Mouse (Mus musculus) hindbrain, embryonic 15.5 days (tissue): ENCODE measurements around the gene Klk12. TPM values are rescaled to one million over a fixed set of nuclear protein-coding genes. Genes with fewer than 3 reads are reported as not detected.

ENCODE experiments used
- ATAC-seq: fragments of 200-750 bp; cut with Nextera tagmentation; 2 replicates; pipeline ENCODE4 v1.8.0; 2017; ENCODE audit warnings: low read depth, moderate number of reproducible peaks, moderate TSS enrichment; ENCODE audit not compliant: low FRiP score
- H3K27ac ChIP-seq: fragments of 300-500 bp; sonication (generic); replicated peaks from 2 replicates; pipeline ENCODE4 v1.5.1; 2015; ENCODE audit warnings: mild to moderate bottlenecking, inconsistent platforms
- H3K27me3 ChIP-seq: fragments of 300-500 bp; sonication (generic); 2 replicates; pipeline ENCODE4 v1.6.1; 2015; ENCODE audit warnings: control low read depth, inconsistent platforms
- H3K36me3 ChIP-seq: fragments of 300-500 bp; sonication (generic); 2 replicates; pipeline ENCODE4 v1.6.1; 2015; ENCODE audit warnings: control low read depth, inconsistent platforms
- H3K4me1 ChIP-seq: fragments of 300-500 bp; sonication (generic); replicated peaks from 2 replicates; pipeline ENCODE4 v1.6.1; 2015; ENCODE audit warnings: control low read depth, inconsistent platforms
- H3K4me2 ChIP-seq: fragments of 300-500 bp; sonication (generic); 2 replicates; pipeline ENCODE4 v1.6.1; 2015; ENCODE audit warnings: moderate library complexity, mild to moderate bottlenecking, inconsistent platforms
- H3K4me3 ChIP-seq: fragments of 300-500 bp; sonication (generic); 2 replicates; pipeline ENCODE4 v1.5.1; 2015; ENCODE audit warnings: mild to moderate bottlenecking, inconsistent platforms
- H3K9ac ChIP-seq: fragments of 300-500 bp; sonication (generic); 2 replicates; pipeline ENCODE4 v1.6.1; 2015; ENCODE audit warnings: inconsistent platforms
- H3K9me3 ChIP-seq: fragments of 300-500 bp; sonication (generic); 2 replicates; pipeline ENCODE4 v1.6.1; 2016; ENCODE audit warnings: control low read depth, inconsistent platforms
- WGBS: fragments of 180-500 bp; shearing (Covaris S2); methylation state at CpG from one replicate; pipeline ENCODE4 v1.1.7; 2015; 5-methylcytosine and 5-hydroxymethylcytosine counted together
- polyA plus RNA-seq: library from polyadenylated mRNA; unstranded; fragments of >200 nt; fragmentation: Nextera tagmentation; extraction: Ambion mirVana; gene quantifications from 2 replicates; pipeline ENCODE4 v1.2.1, GENCODE M21; 2015

The Klk12 gene
- 0.14 TPM in 1 of 2 replicates, not detected in the other for polyA plus RNA-seq

- Histone ChIP-seq H3K4me1 (no peaks in the 10 kb centered on the region), H3K4me3 (no peak within 1 kb of the TSS), H3K36me3 (no peaks in the 10 kb centered on the region), H3K9ac (no peak within 1 kb of the TSS), H3K27ac (no peak within 1 kb of the TSS), H3K9me3 (no peaks in the 10 kb centered on the region), H3K27me3 (no peaks in the 10 kb centered on the region), H3K4me2 (no peak within 1 kb of the TSS)
- ATAC-seq = no peak
- WGBS = 84% methylated on average over 4 of the region's 4 CpGs
These were observed at the start of gene Klk12 for GRCm38 (mm10) chr7:43768597-43768996. Gene Klk12 (plus strand): TSS chr7:43768897.

- no peak for ATAC-seq
- Histone ChIP-seq H3K4me2 (no peak overlapping the region), H3K9ac (no peak overlapping the region), H3K4me1 (no peaks in the 10 kb centered on the region), H3K9me3 (no peaks in the 10 kb centered on the region), H3K27ac (no peak overlapping the region), H3K27me3 (no peaks in the 10 kb centered on the region), H3K36me3 (no peaks in the 10 kb centered on the region), H3K4me3 (no peak overlapping the region)
- 58% methylated on average over 1 of the region's 1 CpGs for WGBS
These were observed 20.9 kb upstream of the Klk12 start for GRCm38 (mm10) chr7:43747788-43748187.

- Histone ChIP-seq H3K27ac (no peak overlapping the region), H3K36me3 (no peaks in the 10 kb centered on the region), H3K9ac (no peak overlapping the region), H3K4me1 (no peaks in the 10 kb centered on the region), H3K27me3 (no peaks in the 10 kb centered on the region), H3K4me2 (no peak overlapping the region), H3K9me3 (no peaks in the 10 kb centered on the region), H3K4me3 (no peak overlapping the region)
- no peak for ATAC-seq
- WGBS = 83% methylated on average over 2 of the region's 2 CpGs
These were observed 15.9 kb upstream of the Klk12 start for GRCm38 (mm10) chr7:43752806-43753205.

GRCm38 (mm10) chr7:43766484-43766883 is 2.2 kb upstream of the Klk12 start:
- ATAC-seq = no peak

GRCm38 (mm10) chr7:43769636-43770035 is 939 bp downstream of the Klk12 start:
- no peaks in the 10 kb centered on the region for H3K4me1 ChIP-seq
- no peak overlapping the region for H3K4me2 ChIP-seq
- no peaks in the 10 kb centered on the region for H3K27me3 ChIP-seq
- no peak overlapping the region for H3K4me3 ChIP-seq
- H3K27ac ChIP-seq = no peak overlapping the region
- no peaks in the 10 kb centered on the region for H3K9me3 ChIP-seq
- no peak overlapping the region for H3K9ac ChIP-seq
- WGBS = 90% methylated on average over 8 of the region's 8 CpGs
- ATAC-seq = no peak
- no peaks in the 10 kb centered on the region for H3K36me3 ChIP-seq

More at GRCm38 (mm10) chr7:43766484-43766883, 2.2 kb upstream of the Klk12 start:
- Histone ChIP-seq H3K36me3 (no peaks in the 10 kb centered on the region), H3K27ac (no peak overlapping the region), H3K9ac (no peak overlapping the region), H3K27me3 (no peaks in the 10 kb centered on the region), H3K4me3 (no peak overlapping the region), H3K4me1 (no peaks in the 10 kb centered on the region), H3K9me3 (no peaks in the 10 kb centered on the region), H3K4me2 (no peak overlapping the region)
- WGBS = 43% methylated on average over 8 of the region's 8 CpGs

- H3K27me3 ChIP-seq = no peaks in the 10 kb centered on the region
- no peaks in the 10 kb centered on the region for H3K4me1 ChIP-seq
- no peak overlapping the region for H3K27ac ChIP-seq
- no peak overlapping the region for H3K4me2 ChIP-seq
- no peak overlapping the region for H3K4me3 ChIP-seq
- H3K36me3 ChIP-seq = no peaks in the 10 kb centered on the region
- H3K9me3 ChIP-seq = no peaks in the 10 kb centered on the region
- WGBS = 91% methylated on average over 10 of the region's 10 CpGs
- no peak overlapping the region for H3K9ac ChIP-seq
- no peak for ATAC-seq
These were observed 2.0 kb downstream of the Klk12 start for GRCm38 (mm10) chr7:43770701-43771100.

- H3K9me3 ChIP-seq = no peaks in the 10 kb centered on the region
- H3K27me3 ChIP-seq = no peaks in the 10 kb centered on the region
- H3K9ac ChIP-seq = no peak overlapping the region
- H3K27ac ChIP-seq = no peak overlapping the region
- H3K36me3 ChIP-seq = no peaks in the 10 kb centered on the region
- no peak overlapping the region for H3K4me2 ChIP-seq
- WGBS = 95% methylated on average over 6 of the region's 6 CpGs
- no peaks in the 10 kb centered on the region for H3K4me1 ChIP-seq
- no peak overlapping the region for H3K4me3 ChIP-seq
- no peak for ATAC-seq
These were observed 3.2 kb downstream of the Klk12 start for GRCm38 (mm10) chr7:43771916-43772315.

- no peak overlapping the region for H3K27ac ChIP-seq
- no peaks in the 10 kb centered on the region for H3K4me1 ChIP-seq
- H3K4me2 ChIP-seq = no peak overlapping the region
- no peaks in the 10 kb centered on the region for H3K9me3 ChIP-seq
- WGBS = 67% methylated on average over 3 of the region's 3 CpGs
- H3K36me3 ChIP-seq = no peaks in the 10 kb centered on the region
- no peak overlapping the region for H3K4me3 ChIP-seq
- no peaks in the 10 kb centered on the region for H3K27me3 ChIP-seq
- no peak overlapping the region for H3K9ac ChIP-seq
- no peak for ATAC-seq
These were observed 4.2 kb downstream of the Klk12 start for GRCm38 (mm10) chr7:43772901-43773300.

- WGBS = 91% methylated on average over 5 of the region's 5 CpGs
- no peak within 1 kb of the TSS for H3K4me2 ChIP-seq
- H3K4me3 ChIP-seq = no peak within 1 kb of the TSS
- H3K27ac ChIP-seq = no peak within 1 kb of the TSS
- no peaks in the 10 kb centered on the region for H3K4me1 ChIP-seq
- no peaks in the 10 kb centered on the region for H3K36me3 ChIP-seq
- H3K27me3 ChIP-seq = no peaks in the 10 kb centered on the region
- H3K9me3 ChIP-seq = no peaks in the 10 kb centered on the region
- no peak within 1 kb of the TSS for H3K9ac ChIP-seq
- ATAC-seq = no peak
These were observed 5.7 kb downstream of the Klk12 start, which contains the start of gene Klk11 for GRCm38 (mm10) chr7:43774364-43774763. Gene Klk11 (plus strand): TSS chr7:43774604.

- H3K27me3 ChIP-seq = no peaks in the 10 kb centered on the region
- no peak overlapping the region for H3K4me2 ChIP-seq
- WGBS = 49% methylated on average over 6 of the region's 6 CpGs
- no peak overlapping the region for H3K4me3 ChIP-seq
- no peak overlapping the region for H3K9ac ChIP-seq
- no peaks in the 10 kb centered on the region for H3K4me1 ChIP-seq
- H3K27ac ChIP-seq = no peak overlapping the region
- no peaks in the 10 kb centered on the region for H3K9me3 ChIP-seq
- no peak for ATAC-seq
- H3K36me3 ChIP-seq = no peaks in the 10 kb centered on the region
These were observed 6.1 kb downstream of the Klk12 start for GRCm38 (mm10) chr7:43774802-43775201.

- H3K4me2 ChIP-seq = no peak overlapping the region
- H3K4me3 ChIP-seq = no peak overlapping the region
- H3K27me3 ChIP-seq = no peaks in the 10 kb centered on the region
- H3K36me3 ChIP-seq = no peaks in the 10 kb centered on the region
- H3K4me1 ChIP-seq = no peaks in the 10 kb centered on the region
- no peak for ATAC-seq
- H3K27ac ChIP-seq = no peak overlapping the region
- WGBS = 62% methylated on average over 6 of the region's 7 CpGs
- no peak overlapping the region for H3K9ac ChIP-seq
- no peaks in the 10 kb centered on the region for H3K9me3 ChIP-seq
These were observed 6.8 kb downstream of the Klk12 start for GRCm38 (mm10) chr7:43775311-43776057.

- H3K27ac ChIP-seq = no peak overlapping the region
- ATAC-seq = no peak
- WGBS = 89% methylated on average over 5 of the region's 5 CpGs
- H3K9me3 ChIP-seq = no peaks in the 10 kb centered on the region
- H3K27me3 ChIP-seq = no peaks in the 10 kb centered on the region
- no peak overlapping the region for H3K4me3 ChIP-seq
- H3K36me3 ChIP-seq = no peaks in the 10 kb centered on the region
- no peak overlapping the region for H3K4me2 ChIP-seq
- no peaks in the 10 kb centered on the region for H3K4me1 ChIP-seq
- H3K9ac ChIP-seq = no peak overlapping the region
These were observed 7.8 kb downstream of the Klk12 start for GRCm38 (mm10) chr7:43776506-43776905.

- H3K36me3 ChIP-seq = no peaks in the 10 kb centered on the region
- 88% methylated on average over 12 of the region's 12 CpGs for WGBS
- no peaks in the 10 kb centered on the region for H3K9me3 ChIP-seq
- peaks cover 3% of the 10 kb centered on the region for H3K4me1 ChIP-seq
- no peak overlapping the region for H3K4me2 ChIP-seq
- ATAC-seq = no peak
- H3K27ac ChIP-seq = no peak overlapping the region
- 0 out of 2 replicates have a peak, but pooled peaks cover 3% of the 10 kb centered on the region for H3K27me3 ChIP-seq
- no peak overlapping the region for H3K4me3 ChIP-seq
- H3K9ac ChIP-seq = no peak overlapping the region
These were observed 8.7 kb downstream of the Klk12 start for GRCm38 (mm10) chr7:43777423-43777822.
